8 mouse cellular contexts compared by ENCODE assay signal in genomic region chr10:120210096-120210495, GRCm38 (mm10). TPM values are rescaled to one million over a fixed set of nuclear protein-coding genes. Genes with fewer than 3 reads are reported as not detected.
A peak's percentile ranks its signal among the peaks of the same experiment; 100 is the strongest.
DNase-seq lines count a peak whose midpoint lies in the region; ATAC-seq and TF ChIP-seq lines count a peak whose summit lies in the region.
"Had no signal": no experiment of that assay in that cellular context is flagged by ENCODE, and none has a peak within 500 bp of the region (broad histone marks: within the 10 kb centered on the region; RNA-seq: fewer than 3 reads in every experiment).

No protein-coding gene starts in this region.

- ATAC-seq in forebrain, embryonic 16.5 days = no peak

- peaks cover 65% of the 10 kb centered on the region for H3K79me2 ChIP-seq in macrophage (ENCODE audit: inconsistent target)

- H3K4me3 ChIP-seq in kidney, adult 2 months (ENCODE audit: insufficient read depth, low read depth, low read length) = peak overlapping the region; percentile 50
- H3K4me3 ChIP-seq in bone marrow macrophage, adult 2 months (ENCODE audit: insufficient read depth, low read length) = peak overlapping the region; percentile 76
- H3K4me3 ChIP-seq in forebrain, embryonic 16.5 days (replicated peaks; ENCODE audit: low read length) = no peak overlapping the region
- H3K4me3 ChIP-seq in macrophage (ENCODE audit: inconsistent target) = peak overlapping the region; percentile 96

- no peaks in the 10 kb centered on the region for H3K9me3 ChIP-seq in forebrain, embryonic 16.5 days (ENCODE audit: control insufficient read depth, low read length)

- TF ChIP-seq CTCF in kidney, adult 2 months (conservative IDR thresholded peaks at IDR 0.05; ENCODE audit: insufficient read depth, insufficient read length, low read depth, low read length) = no peak
- TF ChIP-seq CTCF in bone marrow macrophage, adult 2 months (IDR thresholded peaks at IDR 0.05; ENCODE audit: low read depth, low read length) = no peak

- TF ChIP-seq POLR2A in kidney, adult 2 months (IDR thresholded peaks at IDR 0.05; ENCODE audit: low read depth, low read length) = no peak
- TF ChIP-seq POLR2A in bone marrow macrophage, adult 2 months (IDR thresholded peaks at IDR 0.05; ENCODE audit: borderline replicate concordance, low read depth, low read length) = no peak

- peaks cover 13% of the 10 kb centered on the region; the same call in 1 of the 2 replicates for H3K4me1 ChIP-seq in kidney, adult 2 months (ENCODE audit: control insufficient read depth, insufficient read depth, low read length)
- no peaks in the 10 kb centered on the region; the same call in 1 of the 2 replicates for H3K4me1 ChIP-seq in bone marrow macrophage, adult 2 months (ENCODE audit: control insufficient read depth, insufficient read depth, low read length)
- peaks cover 11% of the 10 kb centered on the region for H3K4me1 ChIP-seq in forebrain, embryonic 16.5 days (replicated peaks; ENCODE audit: control insufficient read depth, insufficient read depth, low read length)

- peak overlapping the region; percentile 86 for H3K27ac ChIP-seq in kidney, adult 2 months (ENCODE audit: insufficient read depth, low read depth, low read length)
- H3K27ac ChIP-seq in bone marrow macrophage, adult 2 months (ENCODE audit: insufficient read depth, low read depth, low read length) = no peak overlapping the region
- no peak overlapping the region for H3K27ac ChIP-seq in forebrain, embryonic 16.5 days (ENCODE audit: low read length)
- peak overlapping the region; percentile 57 for H3K27ac ChIP-seq in macrophage

- H3K27me3 ChIP-seq in kidney, adult 2 months (replicated peaks; ENCODE audit: control insufficient read depth, insufficient read depth, low read length) = no peaks in the 10 kb centered on the region
- H3K27me3 ChIP-seq in forebrain, embryonic 16.5 days (replicated peaks; ENCODE audit: control insufficient read depth, insufficient read depth, low read length) = 0 out of 2 replicates have a peak, but pooled peaks cover 4% of the 10 kb centered on the region

- H3K4me2 ChIP-seq in forebrain, embryonic 16.5 days (ENCODE audit: low read length) = peak overlapping the region; percentile 70; the same call in 1 of the 2 replicates

- H3K9ac ChIP-seq in forebrain, embryonic 16.5 days (replicated peaks; ENCODE audit: low read depth, low read length) = no peak overlapping the region

- H3K36me3 ChIP-seq in kidney, adult 2 months (ENCODE audit: control insufficient read depth, insufficient read depth, low read length) = no peaks in the 10 kb centered on the region; the same call in 1 of the 2 replicates
- H3K36me3 ChIP-seq in forebrain, embryonic 16.5 days (ENCODE audit: control insufficient read depth, insufficient read depth) = no peaks in the 10 kb centered on the region
- H3K36me3 ChIP-seq in macrophage (ENCODE audit: inconsistent target) = no peaks in the 10 kb centered on the region

- WGBS in kidney, adult 2 months = 46% methylated on average over 3 of the region's 3 CpGs
- WGBS in forebrain, embryonic 16.5 days = 85% methylated on average over 3 of the region's 3 CpGs
- WGBS in macrophage (ENCODE audit: missing documents) = 60% methylated on average over 3 of the region's 3 CpGs

- peak; percentile 73 for DNase-seq in kidney, adult 2 months
- DNase-seq in kidney, postnatal 4 days = no peak
- DNase-seq in ovary, postnatal 14 days (ENCODE audit: low spot score) = no peak
- DNase-seq in cerebellum, adult 11-12 months = no peak
- DNase-seq: thymus, postnatal 14 days had no signal

RNA-seq across cellular contexts. Expression of gene Irak3, which starts 8.2 kb away (rescaled TPM):
- polyA plus RNA-seq in kidney, adult 2 months (2012; rRNA removed) = 1.5 and 2.1 TPM in 2 replicates
- polyA plus RNA-seq in bone marrow macrophage, adult 2 months (2012; ENCODE audit: insufficient read depth, insufficient read length, missing spikeins) = 75.9 and 80.3 TPM in 2 replicates
- polyA plus RNA-seq in forebrain, embryonic 16.5 days (2015; fragmentation: Nextera tagmentation; extraction: Ambion mirVana) = 0.21 and 0.23 TPM in 2 replicates
- total RNA-seq in macrophage (2018; cell fraction: chromatin; rRNA removed) = 100 to 1,000 TPM in 7 of 26 experiments, 10 to 100 TPM in 19; 20.4 to 283 (median 70.2) TPM
- total RNA-seq in macrophage (2018; cell fraction: cytosol; rRNA removed) = 10 to 100 TPM; 17.8 to 86.8 (median 35.4) TPM
- total RNA-seq in macrophage (2018; cell fraction: nucleus; rRNA removed) = 100 to 1,000 TPM in 4 of 26 experiments, 10 to 100 TPM in 22; 33.5 to 132 (median 59.3) TPM
- polyA plus RNA-seq in macrophage (2018) = 12.3 to 31.5 TPM (median 17.1 TPM) in 3 replicates

RNA-seq across cellular contexts. Expression of gene Tmbim4, which starts 8.7 kb away (rescaled TPM):
- 1,062 and 1,273 TPM in 2 replicates for polyA plus RNA-seq in kidney, adult 2 months (2012; rRNA removed)
- polyA plus RNA-seq in bone marrow macrophage, adult 2 months (2012; ENCODE audit: insufficient read depth, insufficient read length, missing spikeins) = 157 and 180 TPM in 2 replicates
- polyA plus RNA-seq in forebrain, embryonic 16.5 days (2015; fragmentation: Nextera tagmentation; extraction: Ambion mirVana) = 76.7 and 80.7 TPM in 2 replicates
- total RNA-seq in macrophage (2018; cell fraction: chromatin; rRNA removed) = 100 to 1,000 TPM in 22 of 26 experiments, 10 to 100 TPM in 4; 86.1 to 297 (median 159) TPM
- total RNA-seq in macrophage (2018; cell fraction: cytosol; rRNA removed) = 100 to 1,000 TPM in 25 of 26 experiments, 10 to 100 TPM in 1; 100.0 to 212 (median 153) TPM
- 100 to 1,000 TPM in 24 of 26 experiments, 10 to 100 TPM in 2; 84.6 to 315 (median 163) TPM for total RNA-seq in macrophage (2018; cell fraction: nucleus; rRNA removed)
- polyA plus RNA-seq in macrophage (2018) = 63.2 to 146 TPM (median 114 TPM) in 3 replicates

RNA-seq across cellular contexts. Expression of gene Llph, which starts 16.8 kb away (rescaled TPM):
- 5.9 and 9.5 TPM in 2 replicates for polyA plus RNA-seq in kidney, adult 2 months (2012; rRNA removed)
- polyA plus RNA-seq in bone marrow macrophage, adult 2 months (2012; ENCODE audit: insufficient read depth, insufficient read length, missing spikeins) = 54.7 and 62.4 TPM in 2 replicates
- polyA plus RNA-seq in forebrain, embryonic 16.5 days (2015; fragmentation: Nextera tagmentation; extraction: Ambion mirVana) = 33.1 and 43.8 TPM in 2 replicates
- total RNA-seq in macrophage (2018; cell fraction: chromatin; rRNA removed) = 10 to 100 TPM in 24 of 26 experiments, 1 to 10 TPM in 2; 5.8 to 26.9 (median 19.4) TPM
- 10 to 100 TPM; 26.4 to 51.3 (median 35.6) TPM for total RNA-seq in macrophage (2018; cell fraction: cytosol; rRNA removed)
- total RNA-seq in macrophage (2018; cell fraction: nucleus; rRNA removed) = 10 to 100 TPM; 15.0 to 33.8 (median 23.1) TPM
- 34.0 to 57.9 TPM (median 50.2 TPM) in 3 replicates for polyA plus RNA-seq in macrophage (2018)

Comparison
In these comparisons a context has a peak if more than half of its experiments do, and no peak if none do; other contexts are left out.
1. H3K27ac ChIP-seq: peak in kidney, adult 2 months (single experiment) and macrophage (single experiment); none in bone marrow macrophage, adult 2 months (single experiment) and forebrain, embryonic 16.5 days (single experiment).